Mouse (Mus musculus) kidney, postnatal 0 days (tissue): ENCODE measurements around the gene Tac2. TPM values are rescaled to one million over a fixed set of nuclear protein-coding genes. Genes with fewer than 3 reads are reported as not detected.

ENCODE experiments used
- ATAC-seq: fragments of 200-750 bp; cut with Nextera tagmentation; replicated peaks from 2 replicates; pipeline ENCODE4 v1.8.0; 2017; ENCODE audit warnings: low read depth, moderate number of reproducible peaks, moderate TSS enrichment, moderate library complexity; ENCODE audit not compliant: low FRiP score
- DNase-seq: peaks from one replicate; pipeline ENCODE4 v3.0.0-alpha.2; 2016; ENCODE audit warnings: low spot score
- H3K27ac ChIP-seq: fragments of 300-500 bp; sonication (generic); 2 replicates; pipeline ENCODE4 v1.5.1; 2014; ENCODE audit warnings: mild to moderate bottlenecking
- H3K27me3 ChIP-seq: fragments of 300-500 bp; sonication (generic); 2 replicates; pipeline ENCODE4 v1.6.1; 2014; ENCODE audit warnings: low read length, mixed read lengths; ENCODE audit not compliant: insufficient read depth
- H3K36me3 ChIP-seq: fragments of 300-500 bp; sonication (generic); 2 replicates; pipeline ENCODE4 v1.6.1; 2014; ENCODE audit warnings: low read length, mixed read lengths; ENCODE audit not compliant: insufficient read depth
- H3K4me1 ChIP-seq: fragments of 300-500 bp; sonication (generic); replicated peaks from 2 replicates; pipeline ENCODE4 v1.6.1; 2014; ENCODE audit warnings: antibody characterized with exemption, low read length, mixed read lengths; ENCODE audit not compliant: insufficient read depth
- H3K4me2 ChIP-seq: fragments of 300-500 bp; sonication (generic); 2 replicates; pipeline ENCODE4 v1.6.1; 2014; ENCODE audit warnings: mild to moderate bottlenecking, low read length, moderate library complexity, mixed read lengths
- H3K4me3 ChIP-seq: fragments of 300-500 bp; sonication (generic); replicated peaks from 2 replicates; pipeline ENCODE4 v1.5.1; 2014; ENCODE audit warnings: low read depth, low read length
- H3K9ac ChIP-seq: fragments of 300-500 bp; sonication (generic); 2 replicates; pipeline ENCODE4 v1.6.1; 2014; ENCODE audit warnings: low read depth, low read length
- H3K9me3 ChIP-seq: fragments of 300-500 bp; sonication (generic); replicated peaks from 2 replicates; pipeline ENCODE4 v1.6.1; 2016; ENCODE audit warnings: low read length, inconsistent platforms, mixed read lengths
- CTCF ChIP-seq: IDR thresholded peaks from 2 replicates; pipeline ENCODE4 v1.5.1; 2016; ENCODE audit warnings: antibody characterized with exemption, low read depth, mild to moderate bottlenecking, moderate library complexity
- WGBS: fragments of 180-500 bp; shearing (Covaris S2); extraction: QIAGEN DNeasy Blood & Tissue Kit; methylation state at CpG from one replicate; pipeline ENCODE4 v1.1.7; 2014; 5-methylcytosine and 5-hydroxymethylcytosine counted together
- polyA plus RNA-seq: library from polyadenylated mRNA; unstranded; fragments of >200 nt; fragmentation: Nextera tagmentation; extraction: Ambion mirVana; gene quantifications from 2 replicates; pipeline ENCODE4 v1.2.1, GENCODE M21; 2015

The Tac2 gene
- polyA plus RNA-seq, 1 experiment from 2014 or later, result 2.6 TPM

DNA sequence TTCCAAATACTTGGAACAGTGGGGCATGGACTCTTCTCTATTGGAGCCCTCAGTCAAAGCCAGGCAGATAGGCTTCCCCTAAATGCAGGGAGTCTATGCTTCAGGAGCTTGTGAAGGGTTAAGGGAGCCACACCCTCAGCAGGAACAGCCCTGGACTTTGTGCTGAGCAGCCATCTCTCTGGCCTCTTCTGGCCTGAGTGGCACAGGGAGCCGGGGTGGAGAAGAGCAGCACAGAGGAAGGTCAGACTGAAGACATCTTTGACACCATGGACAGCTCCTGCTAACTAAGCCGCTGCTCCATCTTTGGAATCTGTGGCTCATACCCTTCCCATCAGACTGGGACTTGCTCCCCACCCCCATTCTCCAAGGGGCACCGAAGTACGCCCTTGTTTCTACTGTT, 21.0 kb upstream of the Tac2 start:
- no peak overlapping the region for H3K27ac ChIP-seq
- no peak overlapping the region for H3K4me3 ChIP-seq
- WGBS, result 31% methylated on average over 4 of the region's 4 CpGs
- H3K4me2 ChIP-seq, result no peak overlapping the region
- H3K9me3 ChIP-seq, result no peaks in the 10 kb centered on the region
- H3K36me3 ChIP-seq, result 0 out of 2 replicates have a peak, but pooled peaks cover 5% of the 10 kb centered on the region
- ATAC-seq (no peak), DNase-seq (peak; percentile 65)
- TF ChIP-seq CTCF, result no peak
- no peak overlapping the region for H3K9ac ChIP-seq
- no peaks in the 10 kb centered on the region for H3K4me1 ChIP-seq
- H3K27me3 ChIP-seq, result no peaks in the 10 kb centered on the region

DNA sequence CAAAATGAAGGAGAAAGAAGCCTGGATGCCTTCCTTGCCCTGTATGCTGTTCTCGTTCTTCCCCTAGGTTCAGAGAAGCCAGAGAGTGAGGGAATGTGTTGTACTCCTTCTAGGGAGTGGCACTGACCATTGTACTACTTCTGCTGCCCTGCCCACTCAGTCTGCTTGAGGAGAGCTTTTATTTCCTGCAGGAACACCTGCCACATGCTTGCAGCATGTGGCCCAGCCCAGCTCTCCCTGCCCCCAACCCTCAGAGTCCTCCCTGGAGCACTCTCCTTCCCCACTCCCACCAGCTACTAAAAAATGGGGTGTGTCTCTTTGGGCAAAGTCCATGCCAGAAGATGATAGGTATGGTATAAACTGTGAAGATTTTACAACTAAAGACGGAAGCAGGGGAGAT, 20.0 kb upstream of the Tac2 start:
- Histone ChIP-seq H3K4me2 (no peak overlapping the region), H3K9ac (no peak overlapping the region), H3K36me3 (no peaks in the 10 kb centered on the region), H3K27me3 (no peaks in the 10 kb centered on the region), H3K9me3 (no peaks in the 10 kb centered on the region), H3K27ac (no peak overlapping the region), H3K4me1 (no peaks in the 10 kb centered on the region), H3K4me3 (no peak overlapping the region)
- WGBS, result 68% methylated on average over 2 of the region's 2 CpGs
- TF ChIP-seq CTCF, result no peak
- no peak for DNase-seq
- ATAC-seq, result no peak

DNA sequence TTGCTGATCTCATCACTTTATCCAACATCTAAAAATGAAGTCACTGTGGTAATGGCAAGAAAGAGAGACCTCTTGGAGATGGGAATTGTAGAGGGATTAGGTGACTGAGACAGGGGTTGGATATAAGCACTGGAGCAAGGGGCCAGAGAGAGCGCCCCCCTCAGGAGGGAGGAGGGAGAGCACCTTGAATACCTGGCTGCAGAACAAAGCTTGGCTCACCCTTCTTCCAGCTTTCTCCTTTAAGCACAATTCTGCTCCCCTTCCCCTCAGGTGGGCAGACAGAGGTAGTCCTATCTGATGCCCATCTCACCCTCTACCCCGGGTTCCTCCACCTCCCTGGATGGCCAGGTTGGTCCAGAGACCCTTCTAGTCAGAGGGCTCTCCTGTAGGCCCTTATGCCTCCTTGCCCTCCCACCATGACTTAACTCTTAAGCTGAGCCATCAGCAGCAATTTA, 19.5 kb upstream of the Tac2 start, which contains the start of gene Myo1a:
TSS of gene Myo1a (plus strand) at position 405 of the 455 bp plus-strand sequence.
- no peaks in the 10 kb centered on the region for H3K4me1 ChIP-seq
- DNase-seq (no peak), ATAC-seq (no peak)
- no peak within 1 kb of the TSS for H3K27ac ChIP-seq
- TF ChIP-seq CTCF, result no peak
- H3K36me3 ChIP-seq, result no peaks in the 10 kb centered on the region
- no peak within 1 kb of the TSS for H3K4me3 ChIP-seq
- H3K9ac ChIP-seq, result no peak within 1 kb of the TSS
- no peaks in the 10 kb centered on the region for H3K27me3 ChIP-seq
- WGBS, result 76% methylated on average over 2 of the region's 2 CpGs
- no peaks in the 10 kb centered on the region for H3K9me3 ChIP-seq
- no peak within 1 kb of the TSS for H3K4me2 ChIP-seq

DNA sequence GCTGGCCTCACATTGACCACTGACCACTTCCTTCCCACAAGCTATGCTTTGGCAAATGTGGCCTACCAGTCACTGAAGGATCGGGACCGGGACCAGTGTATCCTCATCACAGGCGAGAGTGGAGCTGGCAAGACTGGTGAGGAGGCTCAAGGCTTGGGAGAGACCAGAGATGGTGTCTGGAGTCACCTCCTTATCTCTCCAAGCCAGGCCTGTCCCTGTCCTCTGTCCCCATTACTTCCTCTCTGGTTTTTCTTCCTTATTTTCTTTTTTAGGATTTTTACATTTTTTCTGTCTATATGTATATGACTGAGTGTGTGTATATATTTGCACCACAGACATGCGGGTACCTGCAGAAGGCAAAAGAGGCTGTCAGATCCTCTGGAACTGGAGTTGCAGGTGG, 18.5 kb upstream of the Tac2 start:
- WGBS, result 95% methylated on average over 4 of the region's 4 CpGs
- no peaks in the 10 kb centered on the region for H3K9me3 ChIP-seq
- no peak for DNase-seq
- no peak overlapping the region for H3K4me2 ChIP-seq
- no peak for TF ChIP-seq CTCF
- H3K27ac ChIP-seq, result no peak overlapping the region
- H3K4me3 ChIP-seq, result no peak overlapping the region
- H3K9ac ChIP-seq, result no peak overlapping the region
- H3K27me3 ChIP-seq, result no peaks in the 10 kb centered on the region
- H3K4me1 ChIP-seq, result no peaks in the 10 kb centered on the region
- ATAC-seq, result no peak
- no peaks in the 10 kb centered on the region for H3K36me3 ChIP-seq

DNA sequence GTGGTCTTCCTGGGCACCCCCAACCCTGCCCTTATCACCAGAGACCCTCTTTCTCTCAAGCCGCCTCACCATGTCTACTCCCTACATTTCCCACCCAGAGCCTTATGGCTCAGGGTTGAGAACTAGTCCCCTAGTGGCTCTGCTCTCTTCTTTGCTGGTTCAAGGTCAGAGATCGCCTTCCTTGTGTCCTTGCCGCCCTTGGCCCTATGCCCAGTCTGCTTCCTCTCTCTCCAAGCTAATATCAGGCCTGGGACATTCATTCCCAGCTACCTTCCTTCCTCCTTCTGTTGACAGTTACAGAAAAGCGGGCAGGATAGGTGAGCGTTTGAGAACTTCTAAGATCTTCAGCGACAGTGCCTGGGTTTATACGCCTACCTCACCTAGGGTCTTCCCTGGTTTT, 16.6 kb upstream of the Tac2 start:
- no peak overlapping the region for H3K27ac ChIP-seq
- no peaks in the 10 kb centered on the region for H3K9me3 ChIP-seq
- H3K36me3 ChIP-seq, result no peaks in the 10 kb centered on the region
- no peak for TF ChIP-seq CTCF
- DNase-seq, result peak; percentile 23
- no peaks in the 10 kb centered on the region for H3K4me1 ChIP-seq
- 71% methylated on average over 7 of the region's 7 CpGs for WGBS
- no peak for ATAC-seq
- no peak overlapping the region for H3K4me2 ChIP-seq
- no peak overlapping the region for H3K9ac ChIP-seq
- H3K4me3 ChIP-seq, result no peak overlapping the region
- no peaks in the 10 kb centered on the region for H3K27me3 ChIP-seq

DNA sequence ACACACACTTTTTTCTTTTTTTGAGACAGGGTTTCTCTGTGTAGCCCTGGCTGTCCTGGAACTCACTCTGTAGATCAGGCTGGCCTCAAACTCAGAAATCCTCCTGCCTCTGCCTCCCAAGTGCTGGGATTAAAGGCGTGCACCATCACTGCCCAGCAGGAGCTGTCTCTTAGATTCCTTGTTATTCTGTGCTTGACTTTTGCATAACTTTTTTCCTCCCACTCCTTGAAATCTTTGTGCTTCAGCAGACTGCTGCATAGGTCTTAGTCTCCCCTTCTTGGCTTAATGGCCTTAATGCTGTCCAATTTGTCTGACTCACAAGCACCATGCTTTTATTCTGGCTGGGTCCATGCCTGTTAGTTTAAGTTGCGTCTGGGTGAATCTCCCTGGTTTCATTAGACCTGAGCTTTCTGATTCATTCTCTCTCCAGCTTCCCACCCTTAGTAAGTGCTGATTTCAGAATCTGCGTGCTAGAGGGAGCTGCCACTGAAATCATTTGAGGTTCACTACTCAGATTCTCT, 15.4 kb upstream of the Tac2 start:
- no peaks in the 10 kb centered on the region for H3K4me1 ChIP-seq
- H3K9ac ChIP-seq, result no peak overlapping the region
- 80% methylated on average over 3 of the region's 3 CpGs for WGBS
- no peak for DNase-seq
- no peaks in the 10 kb centered on the region for H3K27me3 ChIP-seq
- H3K4me2 ChIP-seq, result no peak overlapping the region
- H3K36me3 ChIP-seq, result no peaks in the 10 kb centered on the region
- no peak overlapping the region for H3K4me3 ChIP-seq
- TF ChIP-seq CTCF, result no peak
- no peaks in the 10 kb centered on the region for H3K9me3 ChIP-seq
- no peak for ATAC-seq
- no peak overlapping the region for H3K27ac ChIP-seq

DNA sequence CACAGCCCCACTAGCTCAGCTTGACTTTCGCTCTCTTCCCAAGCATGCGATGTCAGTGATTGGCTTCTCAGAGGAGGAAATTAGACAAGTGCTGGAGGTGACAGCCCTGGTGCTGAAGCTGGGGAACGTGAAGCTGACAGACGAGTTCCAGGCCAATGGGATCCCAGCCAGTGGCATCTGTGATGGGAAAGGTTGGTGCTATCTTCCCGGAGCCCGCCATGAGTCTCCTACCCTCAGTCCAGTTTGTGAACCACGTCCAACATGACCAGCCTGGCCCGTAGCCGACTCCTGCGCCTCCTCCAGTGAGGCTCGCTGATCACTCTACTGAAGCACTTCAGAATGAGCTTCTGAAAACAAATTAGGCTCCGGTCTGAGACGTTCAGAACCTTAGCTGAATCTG, 13.9 kb upstream of the Tac2 start:
- H3K27ac ChIP-seq, result no peak overlapping the region
- no peaks in the 10 kb centered on the region for H3K36me3 ChIP-seq
- WGBS, result 47% methylated on average over 13 of the region's 13 CpGs
- H3K4me3 ChIP-seq, result no peak overlapping the region
- no peak for TF ChIP-seq CTCF
- H3K9me3 ChIP-seq, result no peaks in the 10 kb centered on the region
- DNase-seq (peak; percentile 29), ATAC-seq (no peak)
- H3K27me3 ChIP-seq, result no peaks in the 10 kb centered on the region
- no peak overlapping the region for H3K4me2 ChIP-seq
- H3K9ac ChIP-seq, result no peak overlapping the region
- H3K4me1 ChIP-seq, result no peaks in the 10 kb centered on the region
